Mouse (Mus musculus) midbrain, embryonic 11.5 days (tissue): ENCODE measurements around the gene Foxj3. TPM values are rescaled to one million over a fixed set of nuclear protein-coding genes. Genes with fewer than 3 reads are reported as not detected.
"Not testable (repeated sequence)": the region's sequence is repeated elsewhere in the genome, so short reads cannot be mapped to it uniquely, and the experiment has no call there.

Source experiments
- ATAC-seq: fragments of 200-750 bp; cut with Nextera tagmentation; 2 replicates; pipeline ENCODE4 v1.8.0; 2017; ENCODE audit warnings: moderate TSS enrichment, moderate library complexity; ENCODE audit not compliant: low FRiP score
- DNase-seq: peaks from one replicate; pipeline ENCODE4 v3.0.0; 2015; ENCODE audit warnings: low spot score; ENCODE audit errors: missing footprints
- H3K27ac ChIP-seq: fragments of 300-500 bp; sonication (generic); 2 replicates; pipeline ENCODE4 v1.5.1; 2014; ENCODE audit warnings: low read depth, low read length
- H3K27me3 ChIP-seq: fragments of 300-500 bp; sonication (generic); 2 replicates; pipeline ENCODE4 v1.6.1; 2014; ENCODE audit warnings: mild to moderate bottlenecking, low read length, moderate library complexity, mixed read lengths; ENCODE audit not compliant: control insufficient read depth, insufficient read depth
- H3K36me3 ChIP-seq: fragments of 300-500 bp; sonication (generic); 2 replicates; pipeline ENCODE4 v1.6.1; 2014; ENCODE audit warnings: mild to moderate bottlenecking, low read length, moderate library complexity, mixed read lengths; ENCODE audit not compliant: control insufficient read depth, insufficient read depth
- H3K4me1 ChIP-seq: fragments of 300-500 bp; sonication (generic); 2 replicates; pipeline ENCODE4 v1.6.1; 2014; ENCODE audit warnings: low read length; ENCODE audit not compliant: control insufficient read depth, insufficient read depth
- H3K4me2 ChIP-seq: fragments of 300-500 bp; sonication (generic); 2 replicates; pipeline ENCODE4 v1.6.1; 2014; ENCODE audit warnings: mild to moderate bottlenecking, moderate library complexity
- H3K4me3 ChIP-seq: fragments of 300-500 bp; sonication (generic); 2 replicates; pipeline ENCODE4 v1.5.1; 2014; ENCODE audit warnings: low read depth, low read length
- H3K9ac ChIP-seq: fragments of 300-500 bp; sonication (generic); 2 replicates; pipeline ENCODE4 v1.6.1; 2014; ENCODE audit warnings: low read length
- H3K9me3 ChIP-seq: fragments of 300-500 bp; sonication (generic); 2 replicates; pipeline ENCODE4 v1.6.1; 2016; ENCODE audit warnings: low read length; ENCODE audit not compliant: control insufficient read depth
- WGBS: fragments of 180-500 bp; shearing (Covaris S2); extraction: QIAGEN DNeasy Blood & Tissue Kit; methylation state at CpG from one replicate; pipeline ENCODE4 v1.1.7; 2014; 5-methylcytosine and 5-hydroxymethylcytosine counted together
- polyA plus RNA-seq: library from polyadenylated mRNA; unstranded; fragments of >200 nt; fragmentation: Nextera tagmentation; extraction: Ambion mirVana; gene quantifications from 2 replicates; pipeline ENCODE4 v1.2.1, GENCODE M21; 2014

Gene Foxj3
- polyA plus RNA-seq = 20.0 and 23.9 TPM in 2 replicates

- ATAC-seq, H3K9ac ChIP-seq, H3K36me3 ChIP-seq, H3K4me3 ChIP-seq, H3K9me3 ChIP-seq, H3K27ac ChIP-seq, H3K27me3 ChIP-seq, H3K4me2 ChIP-seq: not testable (repeated sequence)
- WGBS = 92% methylated on average over 4 of the region's 4 CpGs
- peaks cover 15% of the 10 kb centered on the region for H3K4me1 ChIP-seq
- DNase-seq = peak; percentile 47
Measured at GRCm38 (mm10) chr4:119536615-119537014, at the start of gene Foxj3. Foxj3 (plus strand) TSS chr4:119537004.

GRCm38 (mm10) chr4:119489666-119490065 lies 47.1 kb upstream of the Foxj3 start:
- H3K4me3 ChIP-seq = no peak overlapping the region
- H3K4me1 ChIP-seq = no peaks in the 10 kb centered on the region; the same call in 1 of the 2 replicates
- ATAC-seq = no peak
- no peaks in the 10 kb centered on the region for H3K9me3 ChIP-seq
- H3K9ac ChIP-seq = no peak overlapping the region
- H3K36me3 ChIP-seq = no peaks in the 10 kb centered on the region
- no peak for DNase-seq
- peaks cover 4% of the 10 kb centered on the region; the same call in 1 of the 2 replicates for H3K27me3 ChIP-seq
- 89% methylated on average over 10 of the region's 10 CpGs for WGBS
- no peak overlapping the region for H3K4me2 ChIP-seq
- H3K27ac ChIP-seq = no peak overlapping the region

GRCm38 (mm10) chr4:119490806-119491205 lies 46.0 kb upstream of the Foxj3 start:
- peaks cover 4% of the 10 kb centered on the region; the same call in 1 of the 2 replicates for H3K27me3 ChIP-seq
- no peak overlapping the region for H3K4me3 ChIP-seq
- ATAC-seq (no peak), DNase-seq (peak; percentile 91)
- no peak overlapping the region for H3K27ac ChIP-seq
- no peak overlapping the region for H3K9ac ChIP-seq
- WGBS = 78% methylated on average over 3 of the region's 3 CpGs
- no peaks in the 10 kb centered on the region; the same call in 1 of the 2 replicates for H3K4me1 ChIP-seq
- H3K9me3 ChIP-seq = no peaks in the 10 kb centered on the region
- no peaks in the 10 kb centered on the region for H3K36me3 ChIP-seq
- H3K4me2 ChIP-seq = no peak overlapping the region

- peak; percentile 96 for ATAC-seq
- under 1% methylated on average over 71 of the region's 77 CpGs for WGBS
Measured at GRCm38 (mm10) chr4:119492291-119492932, 44.4 kb upstream of the Foxj3 start, which contains the start of gene Rimkla. Rimkla (minus strand) TSS chr4:119492628.

GRCm38 (mm10) chr4:119492933-119493327 lies 43.9 kb upstream of the Foxj3 start:
- Histone ChIP-seq H3K4me3 (peak overlapping the region; percentile 60), H3K4me2 (peak overlapping the region; percentile 79), H3K27me3 (peaks cover 4% of the 10 kb centered on the region; the same call in 1 of the 2 replicates), H3K36me3 (no peaks in the 10 kb centered on the region), H3K9ac (peak overlapping the region; percentile 69), H3K4me1 (no peaks in the 10 kb centered on the region; the same call in 1 of the 2 replicates), H3K9me3 (no peaks in the 10 kb centered on the region), H3K27ac (peak overlapping the region; percentile 25)
- DNase-seq (no peak), ATAC-seq (peak; percentile 61; the same call in 1 of the 2 replicates)
- 33% methylated on average over 10 of the region's 10 CpGs for WGBS

More at GRCm38 (mm10) chr4:119492291-119492932, 44.4 kb upstream of the Foxj3 start, which contains the start of gene Rimkla:
- Histone ChIP-seq H3K9ac (peak within 1 kb of the TSS; percentile 69), H3K36me3 (no peaks in the 10 kb centered on the region), H3K27ac (peak within 1 kb of the TSS; percentile 25), H3K9me3 (no peaks in the 10 kb centered on the region), H3K4me2 (peak within 1 kb of the TSS; percentile 79), H3K4me3 (peak within 1 kb of the TSS; percentile 60), H3K4me1 (no peaks in the 10 kb centered on the region; the same call in 1 of the 2 replicates), H3K27me3 (peaks cover 4% of the 10 kb centered on the region; the same call in 1 of the 2 replicates)
- DNase-seq = peak; percentile 97

- no peak overlapping the region for H3K9ac ChIP-seq
- DNase-seq (no peak), ATAC-seq (no peak)
- H3K27me3 ChIP-seq = no peaks in the 10 kb centered on the region
- no peak overlapping the region for H3K4me2 ChIP-seq
- H3K36me3 ChIP-seq = no peaks in the 10 kb centered on the region
- H3K4me3 ChIP-seq = no peak overlapping the region
- H3K27ac ChIP-seq = no peak overlapping the region
- H3K4me1 ChIP-seq = no peaks in the 10 kb centered on the region
- no peaks in the 10 kb centered on the region for H3K9me3 ChIP-seq
- WGBS = 75% methylated on average over 5 of the region's 5 CpGs
Measured at GRCm38 (mm10) chr4:119498319-119498848, 38.4 kb upstream of the Foxj3 start.

- DNase-seq (peak; percentile 53), ATAC-seq (no peak)
- Histone ChIP-seq H3K27ac (no peak overlapping the region), H3K4me3 (no peak overlapping the region), H3K9ac (no peak overlapping the region), H3K27me3 (no peaks in the 10 kb centered on the region), H3K9me3 (no peaks in the 10 kb centered on the region), H3K36me3 (no peaks in the 10 kb centered on the region), H3K4me2 (no peak overlapping the region), H3K4me1 (no peaks in the 10 kb centered on the region)
- 55% methylated on average over 2 of the region's 2 CpGs for WGBS
Measured at GRCm38 (mm10) chr4:119511591-119511990, 25.2 kb upstream of the Foxj3 start.

GRCm38 (mm10) chr4:119512731-119513141 lies 24.1 kb upstream of the Foxj3 start:
- H3K4me3 ChIP-seq = no peak overlapping the region
- H3K9ac ChIP-seq = no peak overlapping the region
- no peak for DNase-seq
- no peak overlapping the region for H3K4me2 ChIP-seq
- no peak for ATAC-seq
- H3K4me1 ChIP-seq = no peaks in the 10 kb centered on the region
- H3K36me3 ChIP-seq = no peaks in the 10 kb centered on the region
- no peak overlapping the region for H3K27ac ChIP-seq
- H3K27me3 ChIP-seq = no peaks in the 10 kb centered on the region
- WGBS = 77% methylated on average over 3 of the region's 3 CpGs
- no peaks in the 10 kb centered on the region for H3K9me3 ChIP-seq

GRCm38 (mm10) chr4:119523575-119523974 lies 13.2 kb upstream of the Foxj3 start:
- Histone ChIP-seq H3K27me3 (no peaks in the 10 kb centered on the region), H3K9ac (no peak overlapping the region), H3K9me3 (no peaks in the 10 kb centered on the region), H3K27ac (no peak overlapping the region), H3K36me3 (no peaks in the 10 kb centered on the region), H3K4me3 (no peak overlapping the region), H3K4me2 (no peak overlapping the region), H3K4me1 (no peaks in the 10 kb centered on the region)
- DNase-seq (no peak), ATAC-seq (0 out of 2 replicates have a peak, but pooled peaks have one; percentile 30)
- WGBS = 78% methylated on average over 4 of the region's 4 CpGs
